Mouse (Mus musculus) kidney, adult 8-10 months (tissue): ENCODE data around the gene Psmc3.

Source experiments
- DNase-seq, 2 experiments: peaks; one replicate each; pipeline ENCODE4 v3.0.0; 2022

The Psmc3 gene

GRCm38 (mm10) chr2:91113852-91114251 lies 60.0 kb downstream of the Psmc3 start:
- DNase-seq = no peak

GRCm38 (mm10) chr2:91114781-91115577 lies 61.2 kb downstream of the Psmc3 start:
- DNase-seq = peak; percentile 94 to 99

GRCm38 (mm10) chr2:91115578-91115970 lies 61.8 kb downstream of the Psmc3 start:
- no peak for DNase-seq
